Mouse (Mus musculus): ENCODE data around the gene Phc2. TPM values are rescaled to one million over a fixed set of nuclear protein-coding genes. Genes with fewer than 3 reads are reported as not detected.

The Phc2 gene
- total and polyA plus RNA-seq, 3 experiments: 34.3 to 46.3 (median 39.7) TPM

- WGBS: 89% methylated on average over 6 of the region's 6 CpGs
- no peak overlapping the region for H3K9ac ChIP-seq (ENCODE audit: low read depth, low read length)
- no peaks in the 10 kb centered on the region for H3K79me2 ChIP-seq (replicated peaks; ENCODE audit: control insufficient read depth, insufficient read depth, low read length)
Measured at GRCm38 (mm10) chr4:128710286-128710685, 55.8 kb downstream of the Phc2 start.

GRCm38 (mm10) chr4:128710800-128711199 lies 56.3 kb downstream of the Phc2 start:
- Histone ChIP-seq H3K27me3 (ENCODE audit: control insufficient read depth, insufficient read depth, low read length) (no peaks in the 10 kb centered on the region), H3K9ac (ENCODE audit: low read depth, low read length) (no peak overlapping the region), H3K4me3 (no peak overlapping the region), H3K27ac (no peak overlapping the region), H3K4me1 (ENCODE audit: control insufficient read depth, insufficient read depth, low read length) (peaks cover 1% of the 10 kb centered on the region; the same call in 1 of the 2 replicates), H3K79me2 (replicated peaks; ENCODE audit: control insufficient read depth, insufficient read depth, low read length) (no peaks in the 10 kb centered on the region), H3K36me3 (ENCODE audit: control insufficient read depth, insufficient read depth, low read length) (no peaks in the 10 kb centered on the region)
- intact Hi-C loops (cut with DNase I): loop anchor here (1.0 to 10.0 kb wide), 3 partner anchors 66 to 374 kb away; no protein-coding TSS in a partner anchor
- TF ChIP-seq CTCF (IDR thresholded peaks at IDR 0.05) (no peak), EP300 (IDR thresholded peaks at IDR 0.05; ENCODE audit: insufficient read depth, low read depth, low read length) (no peak), POLR2A (IDR thresholded peaks at IDR 0.05; ENCODE audit: insufficient read depth, low read depth, low read length) (no peak)
- WGBS: 73% methylated on average over 9 of the region's 9 CpGs
- DNase-seq: no peak

More at GRCm38 (mm10) chr4:128710286-128710685, 55.8 kb downstream of the Phc2 start:
- Histone ChIP-seq H3K36me3 (ENCODE audit: control insufficient read depth, insufficient read depth, low read length) (no peaks in the 10 kb centered on the region), H3K4me1 (ENCODE audit: control insufficient read depth, insufficient read depth, low read length) (peaks cover 1% of the 10 kb centered on the region; the same call in 1 of the 2 replicates), H3K4me3 (no peak overlapping the region), H3K27me3 (ENCODE audit: control insufficient read depth, insufficient read depth, low read length) (no peaks in the 10 kb centered on the region), H3K27ac (no peak overlapping the region)
- no peak for DNase-seq
- TF ChIP-seq CTCF (IDR thresholded peaks at IDR 0.05) (no peak), EP300 (IDR thresholded peaks at IDR 0.05; ENCODE audit: insufficient read depth, low read depth, low read length) (no peak), POLR2A (IDR thresholded peaks at IDR 0.05; ENCODE audit: insufficient read depth, low read depth, low read length) (no peak)
- intact Hi-C loops (cut with DNase I): loop anchor here (10.0 kb wide), 1 partner anchor 375 kb away; no protein-coding TSS in a partner anchor

- intact Hi-C loops (cut with DNase I): loop anchor here (1.0 to 10.0 kb wide), 3 partner anchors 65 to 373 kb away; no protein-coding TSS in a partner anchor
- Histone ChIP-seq H3K79me2 (replicated peaks; ENCODE audit: control insufficient read depth, insufficient read depth, low read length) (no peaks in the 10 kb centered on the region), H3K9ac (ENCODE audit: low read depth, low read length) (no peak overlapping the region), H3K4me3 (peak overlapping the region; percentile 22), H3K27me3 (ENCODE audit: control insufficient read depth, insufficient read depth, low read length) (no peaks in the 10 kb centered on the region), H3K36me3 (ENCODE audit: control insufficient read depth, insufficient read depth, low read length) (no peaks in the 10 kb centered on the region), H3K4me1 (ENCODE audit: control insufficient read depth, insufficient read depth, low read length) (no peaks in the 10 kb centered on the region; the same call in 1 of the 2 replicates), H3K27ac (no peak overlapping the region)
- TF ChIP-seq EP300 (IDR thresholded peaks at IDR 0.05; ENCODE audit: insufficient read depth, low read depth, low read length) (peak; percentile 96), CTCF (IDR thresholded peaks at IDR 0.05) (peak; percentile 99), POLR2A (IDR thresholded peaks at IDR 0.05; ENCODE audit: insufficient read depth, low read depth, low read length) (no peak)
- DNase-seq: peak; percentile 88 to 89
- 12% methylated on average over 24 of the region's 24 CpGs for WGBS
Measured at GRCm38 (mm10) chr4:128711455-128712135, 57.1 kb downstream of the Phc2 start.

GRCm38 (mm10) chr4:128712136-128712655 lies 57.7 kb downstream of the Phc2 start:
- TF ChIP-seq CTCF (IDR thresholded peaks at IDR 0.05) (no peak), EP300 (IDR thresholded peaks at IDR 0.05; ENCODE audit: insufficient read depth, low read depth, low read length) (no peak), POLR2A (IDR thresholded peaks at IDR 0.05; ENCODE audit: insufficient read depth, low read depth, low read length) (no peak)
- no peaks in the 10 kb centered on the region for H3K36me3 ChIP-seq (ENCODE audit: control insufficient read depth, insufficient read depth, low read length)
- 45% methylated on average over 13 of the region's 13 CpGs for WGBS
- no peak overlapping the region for H3K9ac ChIP-seq (ENCODE audit: low read depth, low read length)
- no peak for DNase-seq
- H3K27ac ChIP-seq: no peak overlapping the region
- intact Hi-C loops (cut with DNase I): loop anchor here (10.0 kb wide), 1 partner anchor 373 kb away; no protein-coding TSS in a partner anchor
- H3K4me3 ChIP-seq: no peak overlapping the region
- H3K79me2 ChIP-seq (replicated peaks; ENCODE audit: control insufficient read depth, insufficient read depth, low read length): no peaks in the 10 kb centered on the region
- H3K4me1 ChIP-seq (ENCODE audit: control insufficient read depth, insufficient read depth, low read length): no peaks in the 10 kb centered on the region; the same call in 1 of the 2 replicates
- H3K27me3 ChIP-seq (ENCODE audit: control insufficient read depth, insufficient read depth, low read length): no peaks in the 10 kb centered on the region

- intact Hi-C loops (cut with DNase I): loop anchor here (10.0 kb wide), 1 partner anchor 372 kb away; no protein-coding TSS in a partner anchor
- Histone ChIP-seq H3K4me3 (no peak overlapping the region), H3K79me2 (replicated peaks; ENCODE audit: control insufficient read depth, insufficient read depth, low read length) (no peaks in the 10 kb centered on the region), H3K4me1 (ENCODE audit: control insufficient read depth, insufficient read depth, low read length) (no peaks in the 10 kb centered on the region; the same call in 1 of the 2 replicates), H3K36me3 (ENCODE audit: control insufficient read depth, insufficient read depth, low read length) (no peaks in the 10 kb centered on the region), H3K9ac (ENCODE audit: low read depth, low read length) (no peak overlapping the region), H3K27me3 (ENCODE audit: control insufficient read depth, insufficient read depth, low read length) (no peaks in the 10 kb centered on the region), H3K27ac (no peak overlapping the region)
- no peak for DNase-seq
- 91% methylated on average over 6 of the region's 6 CpGs for WGBS
- TF ChIP-seq EP300 (IDR thresholded peaks at IDR 0.05; ENCODE audit: insufficient read depth, low read depth, low read length): no peak
- TF ChIP-seq POLR2A (IDR thresholded peaks at IDR 0.05; ENCODE audit: insufficient read depth, low read depth, low read length): no peak
- TF ChIP-seq CTCF (IDR thresholded peaks at IDR 0.05): no peak
Measured at GRCm38 (mm10) chr4:128712941-128713340, 58.4 kb downstream of the Phc2 start.
